Mouse (Mus musculus) liver, embryonic 16.5 days (tissue): ENCODE measurements around the gene Tsc22d4. TPM values are rescaled to one million over a fixed set of nuclear protein-coding genes. Genes with fewer than 3 reads are reported as not detected.

Experiments used
- ATAC-seq: fragments of 200-750 bp; cut with Nextera tagmentation; 2 replicates; pipeline ENCODE4 v1.8.0; 2017; ENCODE audit warnings: low read depth, mild to moderate bottlenecking, moderate number of reproducible peaks, moderate library complexity
- H3K27ac ChIP-seq: fragments of 300-500 bp; sonication (generic); 2 replicates; pipeline ENCODE4 v1.5.1; 2014; ENCODE audit warnings: mild to moderate bottlenecking, low read length
- H3K27me3 ChIP-seq: fragments of 300-500 bp; sonication (generic); 2 replicates; pipeline ENCODE4 v1.6.1; 2014; ENCODE audit warnings: low read depth, low read length, mixed read lengths; ENCODE audit not compliant: control insufficient read depth, insufficient read depth
- H3K36me3 ChIP-seq: fragments of 300-500 bp; sonication (generic); 2 replicates; pipeline ENCODE4 v1.6.1; 2014; ENCODE audit warnings: mild to moderate bottlenecking; ENCODE audit not compliant: control insufficient read depth, insufficient read depth
- H3K4me1 ChIP-seq: fragments of 300-500 bp; sonication (generic); 2 replicates; pipeline ENCODE4 v1.6.1; 2014; ENCODE audit warnings: low read depth, low read length, mixed read lengths; ENCODE audit not compliant: control insufficient read depth
- H3K4me2 ChIP-seq: fragments of 300-500 bp; sonication (generic); 2 replicates; pipeline ENCODE4 v1.6.1; 2014; ENCODE audit warnings: low read depth, low read length, mixed read lengths
- H3K4me3 ChIP-seq: fragments of 300-500 bp; sonication (generic); 2 replicates; pipeline ENCODE4 v1.5.1; 2014; ENCODE audit warnings: low read depth, mild to moderate bottlenecking, low read length
- H3K9ac ChIP-seq: fragments of 300-500 bp; sonication (generic); 2 replicates; pipeline ENCODE4 v1.6.1; 2014; ENCODE audit warnings: low read depth, low read length
- H3K9me3 ChIP-seq: fragments of 300-500 bp; sonication (generic); replicated peaks from 2 replicates; pipeline ENCODE4 v1.6.1; 2016; ENCODE audit warnings: low read length; ENCODE audit not compliant: control insufficient read depth
- WGBS: fragments of 180-500 bp; shearing (Covaris S2); extraction: QIAGEN DNeasy Blood & Tissue Kit; methylation state at CpG from one replicate; pipeline ENCODE4 v1.1.7; 2014; ENCODE audit not compliant: insufficient replicate concordance; 5-methylcytosine and 5-hydroxymethylcytosine counted together
- polyA plus RNA-seq: library from polyadenylated mRNA; unstranded; fragments of >200 nt; fragmentation: Nextera tagmentation; extraction: Ambion mirVana; gene quantifications from 2 replicates; pipeline ENCODE4 v1.2.1, GENCODE M21; 2015

The Tsc22d4 gene
- polyA plus RNA-seq, 1 experiment from 2014 or later, result 64.4 TPM

DNA sequence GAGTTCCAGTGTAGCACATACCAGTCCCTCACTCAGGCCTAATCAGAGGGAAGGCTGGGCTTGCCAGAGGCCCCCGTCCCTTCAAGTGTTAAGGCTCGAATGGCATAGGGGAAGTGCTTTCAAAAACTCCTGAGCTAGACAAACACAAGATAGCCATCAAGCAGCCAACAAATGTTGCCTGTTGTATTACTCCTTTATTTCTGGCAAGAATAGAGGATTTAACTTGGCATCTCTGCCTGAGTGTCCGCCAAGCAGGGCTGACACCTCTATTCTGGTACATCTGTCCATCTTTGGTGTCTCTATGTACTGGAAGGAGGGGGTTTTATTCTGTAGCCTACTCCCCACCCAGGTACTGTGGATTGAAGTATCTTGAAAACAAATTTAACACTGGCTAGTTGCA is 10.6 kb downstream of the Tsc22d4 start:
- no peak for ATAC-seq
- H3K9ac ChIP-seq, result no peak overlapping the region
- H3K4me1 ChIP-seq, result no peaks in the 10 kb centered on the region; the same call in 1 of the 2 replicates
- no peaks in the 10 kb centered on the region for H3K27me3 ChIP-seq
- WGBS, result 71% methylated on average over 3 of the region's 3 CpGs
- H3K27ac ChIP-seq, result no peak overlapping the region
- H3K4me3 ChIP-seq, result no peak overlapping the region
- H3K9me3 ChIP-seq, result no peaks in the 10 kb centered on the region
- H3K36me3 ChIP-seq, result peaks cover 43% of the 10 kb centered on the region
- no peak overlapping the region for H3K4me2 ChIP-seq

DNA sequence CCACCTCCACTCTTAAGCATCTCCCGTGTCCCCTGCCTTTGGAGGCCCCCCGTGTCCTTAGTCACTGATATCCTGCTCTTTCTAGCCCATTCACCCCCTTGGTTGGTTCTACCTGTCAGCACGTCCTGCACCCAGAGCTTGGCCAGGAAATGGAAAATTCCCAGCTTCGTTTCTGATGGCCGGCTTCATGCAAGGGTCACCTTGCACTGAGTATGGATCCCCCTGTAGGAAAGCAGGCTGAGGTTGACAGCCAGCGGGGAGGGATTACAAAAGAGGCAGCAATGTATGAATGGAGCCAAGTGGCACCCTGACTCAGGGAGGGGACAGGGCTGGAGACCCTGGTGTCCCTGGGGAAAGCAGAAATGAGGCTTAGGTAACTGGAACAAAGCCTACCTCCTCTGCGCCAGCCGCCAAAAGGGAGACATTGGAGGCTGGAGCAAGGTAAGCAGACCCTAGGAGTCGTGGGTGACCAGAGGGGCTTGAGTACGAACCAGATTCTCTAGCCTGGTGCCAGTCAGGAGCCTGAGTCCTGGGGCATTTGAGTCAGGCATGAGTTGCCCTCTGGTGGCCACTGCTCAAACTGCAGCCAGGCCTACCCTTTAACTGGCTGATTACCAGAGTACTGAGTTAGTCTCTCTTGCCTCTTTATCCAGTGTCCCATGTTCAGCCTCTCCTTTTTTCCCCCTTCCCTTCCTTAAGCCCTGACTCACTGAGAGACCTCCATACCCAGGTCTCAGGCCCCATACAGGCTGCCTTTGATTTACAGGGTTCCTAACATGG is 11.5 kb downstream of the Tsc22d4 start:
- H3K9ac ChIP-seq, result no peak overlapping the region
- H3K4me1 ChIP-seq, result no peaks in the 10 kb centered on the region; the same call in 1 of the 2 replicates
- WGBS, result 49% methylated on average over 10 of the region's 10 CpGs
- no peak overlapping the region for H3K4me2 ChIP-seq
- H3K4me3 ChIP-seq, result no peak overlapping the region
- H3K9me3 ChIP-seq, result no peaks in the 10 kb centered on the region
- H3K27me3 ChIP-seq, result no peaks in the 10 kb centered on the region
- no peak overlapping the region for H3K27ac ChIP-seq
- H3K36me3 ChIP-seq, result peaks cover 34% of the 10 kb centered on the region
- ATAC-seq, result peak; percentile 45; the same call in 1 of the 2 replicates

DNA sequence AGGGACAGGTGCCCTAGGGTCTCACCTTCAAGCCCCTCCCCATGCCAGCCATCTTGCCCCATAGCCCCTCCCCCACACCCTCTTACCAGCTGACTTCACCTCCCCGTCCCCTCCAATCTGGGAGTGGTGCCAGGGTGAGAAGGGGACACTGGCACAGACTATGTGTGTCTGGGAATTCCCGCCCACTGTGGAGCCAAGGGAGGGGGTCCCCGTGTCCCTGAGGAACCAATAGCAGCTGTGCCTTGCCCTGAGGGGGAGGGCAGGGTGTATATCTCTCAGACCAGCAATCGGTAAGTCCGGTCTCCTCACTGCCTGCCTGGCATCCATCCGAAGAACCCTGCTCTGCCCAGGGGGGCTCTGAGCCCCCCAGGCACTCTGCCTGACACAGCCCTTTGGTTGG is 12.4 kb downstream of the Tsc22d4 start:
- no peaks in the 10 kb centered on the region for H3K9me3 ChIP-seq
- no peak overlapping the region for H3K4me3 ChIP-seq
- H3K36me3 ChIP-seq, result peaks cover 30% of the 10 kb centered on the region
- ATAC-seq, result no peak
- 78% methylated on average over 6 of the region's 6 CpGs for WGBS
- no peak overlapping the region for H3K4me2 ChIP-seq
- H3K4me1 ChIP-seq, result no peaks in the 10 kb centered on the region; the same call in 1 of the 2 replicates
- H3K9ac ChIP-seq, result no peak overlapping the region
- no peaks in the 10 kb centered on the region for H3K27me3 ChIP-seq
- H3K27ac ChIP-seq, result no peak overlapping the region

DNA sequence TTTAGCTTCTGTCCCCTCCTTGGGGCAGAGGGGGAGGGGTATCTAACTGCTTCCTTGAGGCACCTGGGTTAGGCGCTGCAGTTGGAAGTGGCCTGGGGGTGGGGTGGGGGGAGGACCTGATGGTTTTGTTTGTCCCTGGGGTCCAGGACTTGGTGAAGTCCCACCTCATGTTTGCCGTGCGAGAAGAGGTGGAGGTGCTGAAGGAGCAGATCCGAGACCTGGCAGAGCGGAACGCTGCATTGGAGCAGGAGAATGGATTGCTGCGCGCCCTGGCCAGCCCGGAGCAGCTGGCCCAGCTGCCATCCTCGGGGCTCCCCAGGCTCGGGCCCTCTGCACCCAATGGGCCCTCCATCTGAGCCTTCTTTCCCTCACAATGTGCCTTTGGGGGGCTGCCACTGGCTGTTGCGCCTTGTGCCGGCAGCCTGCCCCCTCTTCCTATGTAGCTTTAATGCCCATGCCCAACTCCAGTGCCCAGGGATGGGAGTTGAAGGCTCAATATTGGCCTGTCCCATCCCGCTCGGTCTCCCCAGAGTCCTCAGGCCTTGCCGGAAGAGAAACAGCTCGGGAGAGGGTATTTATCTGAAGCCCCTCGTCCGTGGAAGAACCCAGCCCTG is 13.5 kb downstream of the Tsc22d4 start:
- Histone ChIP-seq H3K27ac (no peak overlapping the region), H3K9me3 (no peaks in the 10 kb centered on the region), H3K4me2 (no peak overlapping the region), H3K4me1 (no peaks in the 10 kb centered on the region; the same call in 1 of the 2 replicates), H3K4me3 (no peak overlapping the region), H3K36me3 (peaks cover 27% of the 10 kb centered on the region), H3K9ac (no peak overlapping the region), H3K27me3 (no peaks in the 10 kb centered on the region)
- WGBS, result 88% methylated on average over 19 of the region's 19 CpGs
- ATAC-seq, result no peak

DNA sequence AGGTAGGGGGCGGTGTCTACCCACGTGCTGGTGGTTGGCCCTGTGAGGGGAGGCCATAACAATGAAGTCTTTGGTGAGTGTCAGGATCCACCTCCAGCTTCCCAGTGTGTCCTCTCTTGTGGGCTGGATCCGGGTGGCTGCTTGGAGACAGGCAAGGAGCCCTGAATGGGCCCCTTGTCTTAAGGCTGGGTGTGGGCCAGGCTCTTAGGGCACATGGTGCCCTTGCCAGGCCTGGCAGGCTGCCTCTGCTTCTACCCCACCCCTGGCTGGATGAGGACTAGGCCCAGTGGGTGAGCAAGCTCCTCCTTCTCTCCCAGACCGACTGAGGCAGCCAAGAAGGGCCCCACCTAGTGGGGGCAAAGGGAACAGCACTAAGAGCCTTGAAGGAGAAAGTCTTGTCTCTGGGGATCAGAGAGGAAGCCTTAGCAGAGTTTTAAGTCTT is 14.5 kb downstream of the Tsc22d4 start:
- H3K27ac ChIP-seq, result no peak overlapping the region
- H3K4me1 ChIP-seq, result no peaks in the 10 kb centered on the region; the same call in 1 of the 2 replicates
- no peak overlapping the region for H3K4me2 ChIP-seq
- WGBS, result 51% methylated on average over 4 of the region's 4 CpGs
- peaks cover 24% of the 10 kb centered on the region for H3K36me3 ChIP-seq
- H3K4me3 ChIP-seq, result no peak overlapping the region
- H3K9ac ChIP-seq, result no peak overlapping the region
- H3K9me3 ChIP-seq, result no peaks in the 10 kb centered on the region
- peak; percentile 68 for ATAC-seq
- no peaks in the 10 kb centered on the region for H3K27me3 ChIP-seq

DNA sequence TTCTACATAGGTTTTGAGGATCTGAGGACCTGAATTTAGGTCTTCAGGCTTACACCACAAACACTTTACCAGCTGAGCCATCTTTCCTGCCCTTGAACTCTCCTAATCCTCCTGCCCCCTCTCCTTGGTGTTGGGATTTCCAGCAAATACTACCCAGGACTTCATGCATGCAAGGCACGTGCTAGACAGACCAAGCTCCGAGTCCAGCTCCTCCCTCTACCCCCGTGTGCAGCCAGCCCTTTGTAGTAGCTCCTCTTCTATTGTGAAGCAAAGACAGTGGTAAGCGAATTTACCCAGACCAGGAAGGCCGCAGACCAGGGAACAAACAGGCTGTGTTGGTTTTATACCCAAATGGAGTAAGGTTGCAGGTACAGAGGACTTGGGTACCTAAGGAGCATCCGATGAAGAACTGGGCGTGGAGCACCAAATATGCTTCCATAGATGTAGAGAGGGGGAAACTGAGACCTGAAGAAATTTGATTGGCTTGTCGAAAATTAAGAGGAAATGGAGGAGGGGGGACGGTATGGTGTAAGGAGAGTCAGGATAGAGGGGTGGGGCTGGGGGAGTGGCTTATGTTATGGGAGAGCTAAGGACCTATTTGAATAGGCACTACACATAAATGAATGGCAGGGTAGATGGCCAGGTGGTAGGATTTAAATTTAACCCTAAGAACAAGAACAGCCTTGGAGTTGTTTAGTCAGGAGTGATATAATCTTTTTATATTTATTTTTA is 19.2 kb downstream of the Tsc22d4 start:
- Histone ChIP-seq H3K4me1 (no peaks in the 10 kb centered on the region; the same call in 1 of the 2 replicates), H3K27me3 (no peaks in the 10 kb centered on the region), H3K4me3 (no peak overlapping the region), H3K4me2 (no peak overlapping the region), H3K9ac (no peak overlapping the region), H3K9me3 (peaks cover 2% of the 10 kb centered on the region; the same call in 1 of the 2 replicates), H3K36me3 (no peaks in the 10 kb centered on the region), H3K27ac (no peak overlapping the region)
- WGBS, result 59% methylated on average over 9 of the region's 9 CpGs
- ATAC-seq, result no peak

DNA sequence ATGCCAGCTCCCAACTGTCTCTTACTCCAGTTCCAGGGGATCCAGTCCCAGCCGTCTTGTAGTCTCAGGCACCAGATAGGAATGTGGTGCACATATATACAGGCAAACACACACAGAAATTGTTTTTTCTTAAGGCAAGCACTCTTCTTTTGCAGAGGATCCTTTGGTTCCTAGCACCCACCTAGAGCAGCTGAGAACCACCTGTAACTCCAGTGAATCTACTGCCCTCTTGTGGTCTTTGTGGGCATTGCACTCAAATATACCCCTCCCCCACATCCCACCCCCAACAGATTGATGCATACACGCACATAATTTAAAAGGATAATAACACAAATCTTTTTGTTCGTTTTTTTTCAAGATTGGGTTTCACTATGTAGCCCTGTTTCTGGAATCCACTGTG is 20.7 kb downstream of the Tsc22d4 start:
- H3K4me2 ChIP-seq, result no peak overlapping the region
- peaks cover 2% of the 10 kb centered on the region; the same call in 1 of the 2 replicates for H3K9me3 ChIP-seq
- H3K27me3 ChIP-seq, result no peaks in the 10 kb centered on the region
- WGBS, result 49% methylated on average over 3 of the region's 3 CpGs
- H3K9ac ChIP-seq, result no peak overlapping the region
- no peak for ATAC-seq
- no peaks in the 10 kb centered on the region for H3K36me3 ChIP-seq
- H3K4me3 ChIP-seq, result no peak overlapping the region
- H3K4me1 ChIP-seq, result no peaks in the 10 kb centered on the region
- no peak overlapping the region for H3K27ac ChIP-seq

DNA sequence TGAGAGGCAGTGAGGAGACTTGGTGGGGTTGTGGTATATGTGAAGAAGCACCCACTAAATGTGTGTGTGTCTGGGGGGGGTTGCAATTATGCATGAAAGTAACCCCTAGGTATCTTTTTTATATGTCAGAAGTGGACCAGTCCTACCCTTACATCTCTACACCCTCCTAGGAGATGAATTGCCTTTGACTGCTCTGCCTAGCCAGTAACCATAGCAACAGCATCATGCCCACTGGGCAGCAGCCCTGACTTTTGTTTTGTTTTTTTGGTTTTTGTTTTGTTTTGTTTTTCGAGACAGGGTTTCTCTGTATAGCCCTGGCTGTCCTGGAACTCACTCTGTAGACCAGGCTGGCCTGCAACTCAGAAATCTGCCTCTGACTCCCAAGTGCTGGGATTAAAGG is 22.9 kb downstream of the Tsc22d4 start:
- 52% methylated on average over 1 of the region's 1 CpGs for WGBS
- H3K9ac ChIP-seq, result no peak overlapping the region
- no peak overlapping the region for H3K4me2 ChIP-seq
- H3K27ac ChIP-seq, result no peak overlapping the region
- ATAC-seq, result no peak
- H3K36me3 ChIP-seq, result no peaks in the 10 kb centered on the region
- H3K4me1 ChIP-seq, result peaks cover 4% of the 10 kb centered on the region; the same call in 1 of the 2 replicates
- no peaks in the 10 kb centered on the region for H3K27me3 ChIP-seq
- H3K4me3 ChIP-seq, result no peak overlapping the region
- peaks cover 2% of the 10 kb centered on the region; the same call in 1 of the 2 replicates for H3K9me3 ChIP-seq
